Mouse (Mus musculus) small intestine, adult 2 months (tissue): ENCODE results near the gene AB124611. TPM values are rescaled to one million over a fixed set of nuclear protein-coding genes. Genes with fewer than 3 reads are reported as not detected.

ENCODE experiments used
- H3K27ac ChIP-seq: fragments of 200-500 bp; 2 replicates; pipeline ENCODE4 v1.5.1; 2012; ENCODE audit warnings: low read depth, low read length, control low read depth, inconsistent platforms; ENCODE audit not compliant: insufficient read depth
- H3K27me3 ChIP-seq: fragments of 200-500 bp; 2 replicates; pipeline ENCODE4 v1.6.1; 2012; ENCODE audit warnings: mild to moderate bottlenecking, moderate library complexity, low read length, inconsistent platforms; ENCODE audit not compliant: control insufficient read depth, insufficient read depth
- H3K36me3 ChIP-seq: fragments of 200-500 bp; 2 replicates; pipeline ENCODE4 v1.6.1; 2012; ENCODE audit warnings: mild to moderate bottlenecking, low read length, control low read depth, inconsistent platforms; ENCODE audit not compliant: control insufficient read depth, insufficient read depth
- H3K4me1 ChIP-seq: fragments of 200-500 bp; 2 replicates; pipeline ENCODE4 v1.6.1; 2012; ENCODE audit warnings: low read length, inconsistent platforms, mixed read lengths; ENCODE audit not compliant: control insufficient read depth, insufficient read depth, insufficient read length
- H3K4me3 ChIP-seq: fragments of 200-500 bp; 2 replicates; pipeline ENCODE4 v1.5.1; 2012; ENCODE audit warnings: low read depth, mild to moderate bottlenecking, control low read depth, inconsistent platforms, low read length, moderate library complexity
- CTCF ChIP-seq: fragments of 200-500 bp; IDR thresholded peaks from 2 replicates; pipeline ENCODE4 v1.5.1; 2012; ENCODE audit warnings: low read depth, mild to moderate bottlenecking, control low read depth, inconsistent platforms, low read length, moderate library complexity, mixed read lengths; ENCODE audit not compliant: insufficient replicate concordance, insufficient read length; ENCODE audit errors: extremely low read depth
- POLR2A ChIP-seq: fragments of 200-500 bp; IDR thresholded peaks from 2 replicates; pipeline ENCODE4 v1.6.1; 2012; ENCODE audit warnings: low read depth, mild to moderate bottlenecking, control low read depth, inconsistent platforms, low read length, moderate library complexity
- WGBS: fragments of 180-500 bp; shearing (Covaris S2); methylation state at CpG from one replicate; pipeline ENCODE4 v1.1.7; 2018; 5-methylcytosine and 5-hydroxymethylcytosine counted together
- polyA plus RNA-seq: library from polyadenylated mRNA; depleted of rRNA; stranded (reverse); fragments of >200 nt; gene quantifications from 2 replicates; pipeline ENCODE4 v1.2.3, GENCODE M21; 2012

Gene AB124611
- polyA plus RNA-seq, 1 experiment = 1.4 TPM

GRCm38 (mm10) chr9:21567051-21567450, 41.1 kb downstream of the AB124611 start:
- Histone ChIP-seq H3K27ac (no peak overlapping the region), H3K4me3 (no peak overlapping the region), H3K27me3 (no peaks in the 10 kb centered on the region), H3K4me1 (no peaks in the 10 kb centered on the region; the same call in 1 of the 2 replicates), H3K36me3 (peaks cover 14% of the 10 kb centered on the region)
- no peak for TF ChIP-seq CTCF
- TF ChIP-seq POLR2A = no peak
- WGBS = 62% methylated on average over 2 of the region's 2 CpGs

GRCm38 (mm10) chr9:21568657-21569255, 42.8 kb downstream of the AB124611 start:
- no peak overlapping the region for H3K4me3 ChIP-seq
- no peak for TF ChIP-seq POLR2A
- TF ChIP-seq CTCF = no peak
- H3K27me3 ChIP-seq = no peaks in the 10 kb centered on the region
- no peaks in the 10 kb centered on the region; the same call in 1 of the 2 replicates for H3K4me1 ChIP-seq
- H3K27ac ChIP-seq = no peak overlapping the region
- 86% methylated on average over 8 of the region's 8 CpGs for WGBS
- H3K36me3 ChIP-seq = peaks cover 21% of the 10 kb centered on the region

- TF ChIP-seq POLR2A = no peak
- no peak for TF ChIP-seq CTCF
- no peaks in the 10 kb centered on the region for H3K4me1 ChIP-seq
- WGBS = 94% methylated on average over 8 of the region's 8 CpGs
- peaks cover 39% of the 10 kb centered on the region for H3K36me3 ChIP-seq
- H3K27ac ChIP-seq = no peak overlapping the region
- H3K27me3 ChIP-seq = no peaks in the 10 kb centered on the region
- no peak overlapping the region for H3K4me3 ChIP-seq
Measured at GRCm38 (mm10) chr9:21574012-21574801, 48.2 kb downstream of the AB124611 start.

- H3K4me1 ChIP-seq = no peaks in the 10 kb centered on the region
- no peaks in the 10 kb centered on the region for H3K27me3 ChIP-seq
- TF ChIP-seq CTCF (no peak), POLR2A (no peak)
- H3K36me3 ChIP-seq = peaks cover 39% of the 10 kb centered on the region
- 94% methylated on average over 10 of the region's 10 CpGs for WGBS
- H3K27ac ChIP-seq = no peak overlapping the region
- H3K4me3 ChIP-seq = no peak overlapping the region
Measured at GRCm38 (mm10) chr9:21575253-21575652, 49.3 kb downstream of the AB124611 start.

GRCm38 (mm10) chr9:21576286-21576685, 50.3 kb downstream of the AB124611 start:
- H3K27ac ChIP-seq = no peak overlapping the region

GRCm38 (mm10) chr9:21578226-21578625, 52.2 kb downstream of the AB124611 start:
- Histone ChIP-seq H3K27me3 (no peaks in the 10 kb centered on the region), H3K36me3 (peaks cover 40% of the 10 kb centered on the region), H3K4me1 (no peaks in the 10 kb centered on the region), H3K4me3 (no peak overlapping the region), H3K27ac (no peak overlapping the region)
- WGBS = 71% methylated on average over 3 of the region's 3 CpGs
- no peak for TF ChIP-seq POLR2A
- TF ChIP-seq CTCF = no peak

More at GRCm38 (mm10) chr9:21576286-21576685, 50.3 kb downstream of the AB124611 start:
- 97% methylated on average over 1 of the region's 1 CpGs for WGBS
- Histone ChIP-seq H3K4me1 (no peaks in the 10 kb centered on the region), H3K4me3 (no peak overlapping the region), H3K36me3 (peaks cover 41% of the 10 kb centered on the region), H3K27me3 (no peaks in the 10 kb centered on the region)
- TF ChIP-seq POLR2A (no peak), CTCF (no peak)

- Histone ChIP-seq H3K27ac (no peak overlapping the region), H3K4me1 (no peaks in the 10 kb centered on the region), H3K4me3 (no peak overlapping the region), H3K27me3 (no peaks in the 10 kb centered on the region), H3K36me3 (peaks cover 61% of the 10 kb centered on the region)
- WGBS = 85% methylated on average over 1 of the region's 1 CpGs
- TF ChIP-seq CTCF (no peak), POLR2A (no peak)
Measured at GRCm38 (mm10) chr9:21585401-21585800, 59.4 kb downstream of the AB124611 start.
